Mouse (Mus musculus) heart, postnatal 0 days (tissue): ENCODE data around the gene F10.

Experiments
- CTCF ChIP-seq: IDR thresholded peaks from 2 replicates; pipeline ENCODE4 v1.5.1; 2016; ENCODE audit warnings: antibody characterized with exemption, control low read depth, low read depth
- EP300 ChIP-seq: IDR thresholded peaks from 2 replicates; pipeline ENCODE4 v1.6.1; 2016; ENCODE audit warnings: antibody characterized with exemption, low read depth

DNA sequence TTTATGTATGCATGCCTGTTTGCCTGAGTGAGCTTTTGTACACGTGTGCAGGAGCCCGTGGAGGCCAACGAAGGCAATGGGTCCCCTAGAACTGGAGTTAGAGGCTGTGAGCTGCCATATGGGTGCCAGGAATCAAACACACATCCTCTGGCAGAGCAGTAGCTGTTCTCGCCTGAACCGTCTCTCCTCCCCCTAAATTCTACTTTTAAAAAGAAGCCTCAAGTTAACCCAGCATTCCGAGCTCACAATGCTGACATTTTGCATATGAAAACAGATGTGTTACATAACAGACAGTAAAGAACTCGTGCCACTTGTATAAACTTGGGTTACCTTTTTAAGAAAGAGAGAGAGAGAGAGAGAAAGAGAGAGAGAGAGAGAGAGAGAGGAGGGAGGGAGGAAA is 40.4 kb downstream of the F10 start:
- TF ChIP-seq CTCF (no peak), EP300 (no peak)
